Mouse (Mus musculus) erythroblast, embryonic 14.5 days (primary cell): ENCODE results near the gene Olfr1412.

Experiments used
- GATA1 ChIP-seq: IDR thresholded peaks from 2 replicates; pipeline ENCODE4 v1.6.1; 2012; ENCODE audit warnings: low read length, inconsistent platforms, mixed read lengths
- TAL1 ChIP-seq: IDR thresholded peaks from 3 replicates; pipeline ENCODE4 v1.6.1; 2012; ENCODE audit warnings: low read length, inconsistent platforms, mixed read lengths

GRCm38 (mm10) chr1:92634569-92634968, 49.0 kb downstream of the Olfr1412 start:
- TF ChIP-seq TAL1 (no peak), GATA1 (no peak)
